Mouse (Mus musculus): Measurements from ENCODE around the gene Scn9a.

DNA sequence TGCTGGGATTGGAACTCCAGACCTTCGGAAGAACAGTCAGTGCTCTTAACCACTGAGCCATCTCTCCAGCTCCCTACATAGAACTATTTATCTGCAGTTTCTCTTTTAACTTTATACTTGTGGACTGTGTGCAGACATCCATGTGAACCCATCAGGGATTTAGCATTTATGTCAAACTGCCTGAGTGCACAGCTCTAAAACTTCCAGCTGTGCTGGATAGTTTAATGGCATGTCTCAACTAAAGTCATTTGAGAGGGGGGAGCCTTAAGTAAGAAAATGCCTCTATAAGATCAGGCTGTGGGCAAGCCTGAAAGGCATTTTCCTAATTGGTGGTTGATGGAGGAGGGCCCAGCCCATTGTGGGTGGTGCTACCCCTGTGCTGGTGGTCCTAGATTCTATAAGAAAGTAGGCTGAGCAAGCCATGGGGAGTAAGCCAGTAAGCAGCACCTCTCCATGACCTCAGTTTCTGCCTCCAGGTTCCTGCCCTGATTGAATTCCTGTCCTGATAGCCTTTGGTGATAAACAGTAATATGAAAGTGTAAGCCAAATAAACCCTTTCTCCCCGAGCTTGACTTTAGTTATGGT is 169.8 kb downstream of the Scn9a start:
- no peak for TF ChIP-seq CTCF (conservative IDR thresholded peaks at IDR 0.05; ENCODE audit: low read length)
- TF ChIP-seq NANOG (IDR thresholded peaks at IDR 0.05; ENCODE audit: borderline replicate concordance, low read length), result no peak

Measured in E14TG2a.4 (cell line).